Mouse (Mus musculus): ENCODE results near the gene Ets1.

Ets1 gene

DNA sequence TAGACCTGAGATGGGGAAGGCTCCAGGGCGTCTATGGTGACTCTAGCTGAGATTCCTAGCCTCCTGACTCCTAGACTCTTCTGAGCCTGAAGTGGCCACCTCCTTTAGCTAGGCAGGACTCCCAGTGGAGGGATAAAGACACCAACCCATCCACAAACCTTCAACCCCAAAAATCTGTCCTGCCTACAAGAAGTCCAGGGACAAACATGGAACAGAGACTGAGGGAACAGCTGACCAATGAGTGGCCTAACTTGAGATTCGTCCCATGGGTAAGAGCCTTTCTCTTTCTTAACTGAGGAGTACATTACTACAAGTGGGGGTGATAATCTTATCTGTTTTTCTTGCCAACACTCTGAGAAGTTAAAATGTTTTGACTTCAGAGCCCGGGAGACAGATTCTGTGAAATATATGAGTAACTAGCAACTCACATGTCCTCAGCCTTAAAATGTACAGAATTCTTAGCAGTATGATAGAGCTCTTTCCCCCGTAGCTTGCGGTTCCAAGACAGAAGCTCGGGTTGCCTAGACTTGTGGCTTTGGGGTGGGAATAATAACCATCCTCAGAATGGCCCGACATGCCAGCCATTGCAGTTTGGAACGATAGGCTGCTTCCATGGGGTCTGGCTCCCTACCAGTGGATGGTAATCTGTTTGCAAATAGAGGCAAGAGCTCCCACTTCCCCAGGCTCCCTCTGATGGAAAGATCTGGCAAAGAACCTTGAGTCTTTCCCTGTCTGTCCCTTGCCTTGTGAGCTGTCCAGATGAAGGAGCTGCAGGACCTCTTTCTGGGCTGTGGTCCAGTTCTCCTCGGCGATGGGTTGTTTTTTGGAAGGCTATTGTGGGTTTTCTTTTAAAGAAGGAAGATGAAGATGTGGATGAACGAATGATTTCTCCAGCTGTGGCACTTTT lies 30.8 kb downstream of the Ets1 start:
- no peak for DNase-seq (ENCODE audit: low read depth)

- DNase-seq (ENCODE audit: low read depth) = no peak
Measured at GRCm38 (mm10) chr9:32667518-32667908, 31.5 kb downstream of the Ets1 start.

- no peak for DNase-seq (ENCODE audit: low read depth)
Measured at GRCm38 (mm10) chr9:32668075-32668673, 32.2 kb downstream of the Ets1 start.

DNA sequence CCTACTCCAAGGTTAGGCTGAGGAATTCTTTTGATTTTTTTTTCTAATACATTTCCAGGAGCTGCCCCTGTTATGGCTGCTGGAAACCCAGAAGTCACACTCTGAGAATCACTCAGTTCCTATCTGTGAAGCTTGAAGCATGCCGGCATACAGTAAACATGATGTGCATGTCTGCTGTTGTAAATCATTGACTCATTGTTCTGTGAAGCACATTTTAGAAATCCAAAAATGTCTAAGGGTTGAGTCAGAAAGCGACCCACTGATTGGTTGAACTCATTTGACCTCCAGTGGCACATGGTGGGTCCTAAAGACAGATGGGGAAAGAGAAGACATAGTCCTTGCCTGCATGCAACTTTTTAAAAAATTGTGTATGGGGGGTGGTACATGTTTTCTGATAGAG lies 33.4 kb downstream of the Ets1 start:
- DNase-seq (ENCODE audit: low read depth) = no peak

DNA sequence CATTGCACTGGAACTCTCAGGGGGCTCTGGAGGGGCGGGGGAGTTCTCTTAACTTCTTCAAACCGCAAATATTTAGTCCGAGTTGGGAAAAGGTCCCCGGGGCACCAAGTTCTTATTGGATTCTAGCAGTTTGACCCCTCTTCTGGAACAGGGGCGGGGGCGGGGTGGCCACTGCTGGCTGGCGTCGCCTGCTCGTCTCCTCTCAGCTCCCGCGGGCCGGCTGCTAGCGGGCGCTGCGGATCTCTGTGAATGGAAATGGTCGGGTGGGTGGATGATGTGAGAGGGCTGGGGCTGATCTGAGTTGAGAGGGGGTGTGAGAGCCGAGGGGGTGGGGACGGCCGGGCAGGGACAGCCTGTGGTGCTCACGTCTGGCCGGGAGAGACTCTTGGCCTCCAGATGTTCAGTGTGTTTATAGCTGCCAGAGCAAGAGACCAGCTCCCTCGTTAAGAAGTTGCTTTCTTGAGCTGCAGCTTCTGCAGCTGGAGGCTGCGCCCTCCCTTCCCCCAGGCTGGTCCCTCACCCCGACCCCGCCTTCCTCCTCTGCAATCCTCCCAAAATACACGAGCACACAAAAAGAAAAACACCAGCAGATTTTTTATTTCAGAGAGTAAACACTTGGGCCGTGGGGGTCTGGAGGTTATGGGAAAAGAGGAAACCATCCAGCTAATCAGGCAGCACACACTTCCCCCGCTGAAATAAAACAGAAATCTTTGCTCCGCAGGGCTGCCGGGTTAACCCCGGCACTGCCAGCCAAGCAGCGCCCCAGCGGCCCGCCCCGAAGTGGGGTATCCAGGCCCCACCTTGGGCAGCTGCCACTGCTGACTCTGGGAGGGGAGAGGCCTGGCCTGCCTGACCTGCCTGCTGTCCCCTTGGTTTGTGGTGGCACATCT lies 36.2 kb downstream of the Ets1 start:
- DNase-seq (ENCODE audit: low read depth) = no peak

- no peak for DNase-seq (ENCODE audit: low read depth)
Measured at GRCm38 (mm10) chr9:32673923-32674322, 37.9 kb downstream of the Ets1 start.

- DNase-seq (ENCODE audit: low read depth) = no peak
Measured at GRCm38 (mm10) chr9:32675671-32676409, 39.8 kb downstream of the Ets1 start.

DNA sequence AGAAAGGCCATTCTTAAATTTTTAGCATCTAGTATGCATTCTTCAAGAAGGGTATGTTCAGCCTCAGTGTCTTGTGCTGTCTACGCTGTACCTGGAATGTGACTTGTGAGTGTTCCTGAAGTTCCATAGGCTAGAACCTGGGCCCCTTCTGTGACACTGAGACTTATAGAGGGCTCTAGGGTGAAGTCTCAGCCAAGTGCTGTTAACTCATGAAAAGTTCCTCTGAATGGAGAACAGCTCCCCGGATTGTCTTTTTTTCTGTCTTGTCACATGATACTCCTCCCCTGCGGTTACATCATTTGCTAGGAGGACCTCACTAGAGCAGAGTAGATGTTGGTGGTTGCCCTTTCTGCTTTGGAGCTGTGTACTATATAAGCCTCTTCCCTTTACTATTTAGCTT lies 40.5 kb downstream of the Ets1 start:
- no peak for DNase-seq (ENCODE audit: low read depth)

DNA sequence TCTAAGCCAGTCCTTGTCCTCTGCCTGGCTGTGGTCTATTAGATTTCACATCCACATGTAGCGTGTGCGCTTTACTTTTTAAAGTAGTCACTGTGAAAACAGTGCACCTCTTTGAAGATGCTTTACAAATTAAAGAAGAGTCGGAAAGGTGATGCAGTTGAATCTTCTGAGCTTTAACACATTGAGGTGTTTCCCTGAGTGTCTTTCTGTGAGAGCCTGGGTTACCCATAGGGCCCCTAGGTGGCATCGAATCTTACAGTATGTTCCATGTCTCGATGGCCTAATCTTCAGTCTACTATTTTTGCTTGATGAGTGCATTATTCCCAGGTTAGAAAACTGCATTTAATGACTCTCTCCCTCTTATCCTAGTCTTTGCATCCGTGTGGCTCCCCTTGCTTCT lies 41.6 kb downstream of the Ets1 start:
- no peak for DNase-seq (ENCODE audit: low read depth)

DNA sequence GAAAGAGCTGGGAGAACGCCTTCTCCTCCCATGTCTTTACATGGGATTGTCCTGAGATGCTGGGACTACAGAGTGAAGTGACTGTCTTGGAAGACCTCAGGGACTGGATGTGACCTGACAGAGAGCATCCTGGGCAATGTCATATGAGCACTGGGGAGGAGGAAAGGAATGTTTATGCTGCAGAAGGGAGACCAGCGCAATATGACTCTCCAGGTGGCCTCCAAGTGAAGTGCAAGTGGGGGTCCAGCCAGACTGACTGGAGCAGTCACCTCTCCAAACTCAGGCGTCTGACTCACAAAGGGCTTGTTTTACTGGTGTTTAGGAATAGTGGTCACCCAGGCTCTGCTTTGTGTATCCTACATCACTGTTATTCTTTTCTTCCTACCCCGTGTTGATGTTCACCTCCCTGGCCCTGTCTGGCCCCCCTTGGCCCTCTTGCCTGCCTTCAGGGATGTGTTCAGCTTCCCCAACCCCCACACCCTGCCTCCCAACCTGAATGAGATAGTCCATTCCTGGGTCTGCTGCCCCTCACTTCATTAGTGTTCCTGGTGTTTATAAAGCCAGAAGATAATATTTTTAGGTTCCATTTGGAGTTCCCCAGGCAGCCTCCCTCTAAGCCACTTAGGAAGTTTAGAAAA lies 42.2 kb downstream of the Ets1 start:
- DNase-seq (ENCODE audit: low read depth) = no peak

DNA sequence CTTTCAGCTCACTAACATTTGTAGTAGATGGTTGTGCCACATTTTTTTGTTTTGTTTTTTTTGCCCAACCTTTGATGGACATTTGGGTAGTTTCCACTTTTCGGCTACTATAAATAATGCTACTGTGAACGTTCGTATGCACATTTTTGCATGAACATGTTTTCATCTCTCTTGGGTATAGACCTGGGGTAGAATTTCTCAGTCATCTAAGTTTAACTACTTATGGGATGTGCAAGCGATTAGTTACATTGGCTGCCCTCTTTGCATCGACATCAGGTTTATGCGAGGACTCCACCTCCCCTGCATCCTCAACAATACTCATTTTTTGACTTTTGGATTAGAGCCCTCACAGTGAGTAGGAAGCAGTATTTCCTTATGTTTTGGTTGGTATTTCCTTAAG lies 43.5 kb downstream of the Ets1 start:
- DNase-seq (ENCODE audit: low read depth) = no peak

DNA sequence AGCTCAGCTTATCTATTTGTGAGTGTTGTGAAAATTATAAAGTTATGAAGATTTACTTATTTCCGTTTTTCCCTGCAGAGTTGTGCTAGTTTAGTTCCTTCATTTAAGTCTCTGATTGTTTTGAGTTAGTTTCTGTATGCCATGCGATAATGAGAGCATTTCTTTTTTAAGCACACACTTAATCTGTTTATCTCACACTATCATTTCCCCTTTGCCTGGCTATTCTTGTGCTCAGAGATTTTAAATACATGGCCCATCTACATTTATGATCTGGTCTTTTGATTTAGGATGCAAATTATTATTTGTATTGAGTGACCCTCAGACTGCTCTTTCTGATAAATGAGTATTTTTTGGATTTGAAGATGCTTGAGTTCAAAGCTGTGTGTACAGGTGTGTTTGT lies 44.2 kb downstream of the Ets1 start:
- DNase-seq (ENCODE audit: low read depth) = no peak

- no peak for DNase-seq (ENCODE audit: low read depth)
Measured at GRCm38 (mm10) chr9:32685793-32686558, 50.0 kb downstream of the Ets1 start.

DNA sequence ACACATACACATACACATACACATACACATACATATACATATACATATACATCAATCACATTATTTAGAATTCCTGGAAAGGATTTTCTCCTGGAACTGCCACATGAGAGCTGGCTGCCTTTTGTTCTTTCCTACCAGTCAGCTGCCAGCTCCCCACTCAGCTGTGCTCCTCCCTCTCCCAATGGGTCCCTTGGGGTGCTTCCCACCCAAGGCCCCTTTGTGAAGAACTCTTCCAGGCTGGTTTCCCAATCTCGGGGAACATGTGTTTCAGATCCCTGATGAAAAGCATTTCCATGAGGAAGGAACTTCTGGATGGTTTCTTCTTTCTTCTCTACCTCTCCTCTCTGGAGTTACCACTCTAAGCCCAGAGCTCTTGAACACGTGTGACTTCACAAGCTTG lies 52.3 kb downstream of the Ets1 start:
- no peak for DNase-seq (ENCODE audit: low read depth)

DNA sequence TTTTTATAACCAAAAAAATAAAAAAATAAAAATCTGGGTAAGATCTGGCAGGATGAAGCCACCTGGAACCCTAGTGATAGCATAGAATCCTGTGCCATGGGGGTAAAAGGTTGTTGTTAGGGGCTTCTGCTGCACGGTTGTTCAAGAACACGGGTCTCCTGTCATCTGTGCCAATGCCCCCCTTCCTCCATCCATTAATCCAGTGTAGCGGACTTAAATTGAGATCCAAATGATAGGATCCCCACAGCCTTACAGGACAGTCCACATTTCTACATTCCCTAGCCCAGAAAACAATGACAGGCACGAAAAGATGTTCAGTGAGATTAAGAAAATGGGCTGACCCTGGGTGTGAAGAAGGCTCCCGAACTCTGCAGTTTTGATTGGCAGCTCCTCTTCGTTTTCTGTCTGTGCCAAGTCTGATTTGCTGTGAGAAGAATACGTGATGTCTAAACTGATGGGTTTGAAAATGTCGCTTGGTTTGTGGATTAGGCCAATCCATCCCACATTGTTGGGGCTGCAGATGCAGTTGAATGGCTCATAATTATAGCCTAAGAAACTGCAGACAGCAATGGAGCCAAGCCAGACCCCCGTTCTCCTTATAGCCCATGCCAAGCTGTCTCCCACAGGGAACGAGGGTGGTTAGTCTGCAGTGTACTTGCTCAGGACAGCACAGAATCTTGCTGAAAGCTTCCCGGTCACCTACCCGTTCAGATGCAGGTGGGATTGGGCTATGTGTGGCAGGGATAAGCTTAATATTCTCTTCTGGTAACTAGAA lies 55.3 kb downstream of the Ets1 start:
- no peak for DNase-seq (ENCODE audit: low read depth)

GRCm38 (mm10) chr9:32692944-32693343 lies 56.9 kb downstream of the Ets1 start:
- no peak for DNase-seq (ENCODE audit: low read depth)

DNA sequence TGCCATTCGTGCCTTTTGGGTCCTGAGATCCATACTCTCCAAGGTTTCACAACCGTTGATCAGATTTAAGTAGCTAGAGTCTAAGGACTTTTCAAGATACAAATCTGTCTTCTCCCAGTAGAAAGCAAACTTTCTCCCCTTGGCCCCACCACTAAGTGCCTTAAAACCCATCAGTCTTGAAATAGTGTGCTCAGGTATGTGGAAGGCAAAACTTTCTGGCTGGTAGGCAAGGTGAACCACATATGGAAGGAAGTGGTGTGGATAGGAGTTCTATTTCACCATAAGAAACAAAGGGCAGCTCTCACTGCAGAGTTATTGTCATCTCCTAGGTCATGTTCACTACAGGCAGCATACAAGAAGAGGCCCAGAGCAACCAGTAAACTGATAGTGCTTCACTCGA lies 57.4 kb downstream of the Ets1 start:
- no peak for DNase-seq (ENCODE audit: low read depth)

DNA sequence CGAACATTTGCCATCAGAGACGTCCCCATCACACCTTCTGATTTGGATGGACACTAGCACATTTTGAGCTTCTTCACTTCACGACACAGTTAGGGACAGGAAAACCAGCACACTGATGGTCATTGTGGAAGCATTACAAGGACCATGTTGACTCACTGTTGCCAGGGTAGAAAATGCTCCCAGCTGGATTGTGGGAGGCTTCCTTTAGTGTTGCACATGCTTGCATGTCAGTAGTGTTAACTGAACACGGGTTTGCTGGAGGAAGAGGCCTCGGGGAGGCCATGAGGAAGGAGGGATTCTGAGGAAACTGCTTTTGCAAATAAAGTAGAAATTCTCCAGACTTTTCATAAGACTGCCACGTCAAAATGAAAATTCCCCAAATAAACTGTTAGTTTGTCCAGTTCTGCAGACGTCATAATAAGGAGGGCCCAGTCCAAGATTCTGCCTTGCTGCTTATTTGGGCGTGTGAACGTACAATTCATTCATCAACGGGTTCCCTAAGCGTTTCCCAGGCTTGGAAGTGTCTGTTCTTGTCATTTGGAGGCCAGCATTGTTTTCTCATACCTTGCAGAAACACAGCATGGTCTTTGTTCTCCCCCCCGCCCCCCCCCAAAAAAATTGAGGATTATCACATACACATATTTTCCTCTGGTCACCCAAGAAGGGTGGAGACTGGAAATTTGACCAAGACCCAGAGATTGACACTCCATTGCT lies 58.2 kb downstream of the Ets1 start:
- DNase-seq (ENCODE audit: low read depth) = no peak

GRCm38 (mm10) chr9:32694916-32695490 lies 59.0 kb downstream of the Ets1 start:
- DNase-seq (ENCODE audit: low read depth) = no peak

All from c-Kit-positive CD71-positive TER-119-negative erythroid progenitor cells, embryonic 14.5 days (primary cell).